Mouse (Mus musculus): ENCODE results near the gene Arhgef1. TPM values are rescaled to one million over a fixed set of nuclear protein-coding genes. Genes with fewer than 3 reads are reported as not detected.

Gene Arhgef1
- polyA plus RNA-seq, 1 experiment: 133 TPM

DNA sequence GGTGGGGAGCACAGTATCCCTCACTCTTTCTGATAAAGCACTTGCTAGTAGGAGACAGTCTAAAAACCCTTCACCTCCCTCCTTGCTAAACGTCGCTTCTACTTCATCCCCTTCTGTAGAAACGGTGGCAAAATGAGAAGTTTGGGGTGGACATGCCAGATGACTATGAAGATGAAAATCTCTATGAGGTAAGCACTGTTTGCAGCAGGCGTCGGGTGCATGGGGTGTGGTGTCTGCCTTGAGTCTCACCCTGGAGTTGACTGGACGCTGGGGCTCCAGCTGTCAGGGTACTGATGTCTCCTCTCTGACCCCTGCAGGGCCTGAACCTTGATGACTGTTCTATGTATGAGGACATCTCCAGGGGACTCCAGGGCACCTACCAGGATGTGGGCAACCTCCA is 1.6 kb upstream of the Arhgef1 start:
- peaks cover 2% of the 10 kb centered on the region; the same call in 1 of the 2 replicates for H3K4me1 ChIP-seq (ENCODE audit: control insufficient read depth, insufficient read depth, low read length)
- TF ChIP-seq POLR2A (IDR thresholded peaks at IDR 0.05; ENCODE audit: extremely low read depth, insufficient read depth, low read length) (no peak), CTCF (IDR thresholded peaks at IDR 0.05; ENCODE audit: extremely low read depth, insufficient read depth, low read length) (no peak)
- no peak overlapping the region for H3K27ac ChIP-seq (ENCODE audit: insufficient read depth, low read length)
- no peak overlapping the region for H3K4me3 ChIP-seq (ENCODE audit: insufficient read depth, low read length)

DNA sequence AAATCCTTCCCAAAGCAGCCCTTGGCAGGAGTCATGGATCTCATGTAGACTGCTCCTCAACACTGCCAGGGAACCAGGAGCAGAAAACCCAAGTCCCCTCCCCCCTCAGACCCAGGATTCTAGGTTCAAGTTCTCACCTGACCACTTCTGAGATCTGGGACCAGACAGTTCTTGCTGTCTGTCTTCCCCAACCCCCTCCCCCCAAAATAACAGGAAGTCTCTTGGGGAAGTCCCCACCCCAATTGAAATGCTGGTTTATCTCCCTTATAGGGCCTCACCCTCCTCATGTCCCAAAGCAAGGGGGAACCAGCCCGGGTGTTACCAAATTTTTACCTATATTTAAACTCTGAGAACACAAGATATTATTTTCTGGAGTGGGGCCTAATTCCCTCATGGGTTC is 870 bp upstream of the Arhgef1 start:
- TF ChIP-seq POLR2A (IDR thresholded peaks at IDR 0.05; ENCODE audit: extremely low read depth, insufficient read depth, low read length) (no peak), CTCF (IDR thresholded peaks at IDR 0.05; ENCODE audit: extremely low read depth, insufficient read depth, low read length) (no peak)
- peaks cover 2% of the 10 kb centered on the region for H3K4me1 ChIP-seq (ENCODE audit: control insufficient read depth, insufficient read depth, low read length)
- H3K27ac ChIP-seq (ENCODE audit: insufficient read depth, low read length): no peak overlapping the region
- H3K4me3 ChIP-seq (ENCODE audit: insufficient read depth, low read length): no peak overlapping the region

DNA sequence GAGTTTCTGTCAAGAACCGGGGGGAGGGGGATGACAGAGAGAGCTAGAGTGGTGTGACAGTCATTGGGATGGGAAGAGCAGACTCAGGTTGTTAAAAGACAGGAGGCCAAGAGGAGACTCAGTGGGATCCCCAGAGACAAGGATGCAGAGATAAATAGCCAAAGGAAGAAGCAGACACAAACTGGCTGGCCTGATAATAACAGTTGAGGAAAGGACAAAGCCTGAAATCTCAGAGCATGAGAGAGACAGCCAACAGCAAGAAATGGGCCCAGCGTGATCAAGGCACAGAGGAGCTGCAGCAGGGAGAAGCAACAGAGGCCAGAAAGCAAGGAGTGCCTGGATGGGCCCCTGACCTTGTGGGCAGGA is 465 bp upstream of the Arhgef1 start:
- no peak for TF ChIP-seq POLR2A (IDR thresholded peaks at IDR 0.05; ENCODE audit: extremely low read depth, insufficient read depth, low read length)
- no peak for TF ChIP-seq CTCF (IDR thresholded peaks at IDR 0.05; ENCODE audit: extremely low read depth, insufficient read depth, low read length)
- Histone ChIP-seq H3K4me3 (ENCODE audit: insufficient read depth, low read length) (0 out of 2 replicates have a peak overlapping the region, but pooled peaks have one; percentile 50), H3K4me1 (ENCODE audit: control insufficient read depth, insufficient read depth, low read length) (peaks cover 2% of the 10 kb centered on the region)

DNA sequence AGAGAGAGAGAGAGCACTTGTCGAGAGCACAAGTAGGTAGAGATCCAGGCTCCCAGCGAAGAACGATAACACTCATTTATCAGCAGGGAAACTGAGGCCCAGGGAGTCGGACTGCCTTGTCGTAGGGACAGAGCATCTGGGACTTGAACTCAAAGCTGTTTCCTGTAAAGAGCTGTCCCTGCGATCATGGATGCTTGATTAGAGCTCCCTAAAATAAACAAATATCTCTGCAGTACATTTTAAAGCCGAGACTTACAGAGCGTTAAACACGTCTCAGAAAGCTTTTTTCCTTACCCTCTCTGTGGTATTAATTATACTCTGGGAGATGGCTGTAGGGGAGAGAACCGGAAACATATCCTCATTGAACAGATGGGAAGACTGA is 723 bp downstream of the Arhgef1 start:
- TF ChIP-seq CTCF (IDR thresholded peaks at IDR 0.05; ENCODE audit: extremely low read depth, insufficient read depth, low read length): no peak
- TF ChIP-seq POLR2A (IDR thresholded peaks at IDR 0.05; ENCODE audit: extremely low read depth, insufficient read depth, low read length): no peak
- peaks cover 2% of the 10 kb centered on the region for H3K4me1 ChIP-seq (ENCODE audit: control insufficient read depth, insufficient read depth, low read length)
- H3K27ac ChIP-seq (ENCODE audit: insufficient read depth, low read length): no peak overlapping the region
- peak overlapping the region; percentile 50 for H3K4me3 ChIP-seq (ENCODE audit: insufficient read depth, low read length)

More for the DNA sequence above, 465 bp upstream of the Arhgef1 start:
- peak overlapping the region; percentile 27; the same call in 1 of the 2 replicates for H3K27ac ChIP-seq (ENCODE audit: insufficient read depth, low read length)

- TF ChIP-seq POLR2A (IDR thresholded peaks at IDR 0.05; ENCODE audit: extremely low read depth, insufficient read depth, low read length) (no peak; the same call in none of the 2 replicates), CTCF (IDR thresholded peaks at IDR 0.05; ENCODE audit: extremely low read depth, insufficient read depth, low read length) (no peak)
- Histone ChIP-seq H3K4me3 (ENCODE audit: insufficient read depth, low read length) (peak overlapping the region; percentile 43), H3K27ac (ENCODE audit: insufficient read depth, low read length) (no peak overlapping the region), H3K4me1 (ENCODE audit: control insufficient read depth, insufficient read depth, low read length) (peaks cover 2% of the 10 kb centered on the region)
Measured at GRCm38 (mm10) chr7:24904070-24904483, 1.4 kb downstream of the Arhgef1 start.

DNA sequence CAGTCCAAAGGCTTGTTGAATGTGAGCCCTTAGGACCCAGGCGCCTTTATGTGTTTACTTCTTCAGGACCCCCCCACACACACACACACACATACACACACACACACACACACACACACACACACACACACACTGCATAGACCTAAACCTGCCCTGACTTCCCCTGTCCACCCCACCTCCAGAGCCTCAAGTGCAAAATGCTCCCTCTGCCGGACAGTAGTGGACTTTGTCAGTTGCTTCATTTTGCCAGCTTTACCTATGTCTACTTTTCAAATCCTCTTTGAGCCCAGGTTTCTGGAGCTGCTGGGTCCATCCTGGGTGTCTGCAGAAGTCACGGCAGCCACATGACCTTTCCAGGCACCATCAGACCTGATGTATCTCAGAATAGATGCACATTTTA is 2.2 kb downstream of the Arhgef1 start:
- H3K4me3 ChIP-seq (ENCODE audit: insufficient read depth, low read length): peak overlapping the region; percentile 43
- TF ChIP-seq CTCF (IDR thresholded peaks at IDR 0.05; ENCODE audit: extremely low read depth, insufficient read depth, low read length) (peak; percentile 51), POLR2A (IDR thresholded peaks at IDR 0.05; ENCODE audit: extremely low read depth, insufficient read depth, low read length) (no peak)
- H3K4me1 ChIP-seq (ENCODE audit: control insufficient read depth, insufficient read depth, low read length): peaks cover 2% of the 10 kb centered on the region
- H3K27ac ChIP-seq (ENCODE audit: insufficient read depth, low read length): no peak overlapping the region

DNA sequence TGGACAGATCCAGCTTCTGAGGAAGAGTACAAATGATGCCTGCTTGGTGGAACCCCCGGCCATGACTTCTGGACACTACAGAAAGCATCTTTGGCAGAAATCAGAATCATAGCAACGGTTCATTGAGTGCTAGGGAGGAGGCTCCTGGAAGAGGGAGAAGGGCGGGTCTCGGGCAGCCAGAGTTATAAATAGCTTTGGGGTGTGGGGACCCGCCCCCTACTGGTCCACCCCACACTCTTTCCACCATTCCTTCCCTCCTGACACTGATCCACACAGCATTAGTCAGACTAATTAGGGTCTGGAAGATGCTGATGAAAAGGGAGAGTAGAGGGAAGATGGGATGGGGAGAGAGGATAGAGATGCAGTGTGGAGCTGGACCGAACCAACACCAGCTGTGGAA is 3.8 kb downstream of the Arhgef1 start:
- Histone ChIP-seq H3K27ac (ENCODE audit: insufficient read depth, low read length) (no peak overlapping the region), H3K4me1 (ENCODE audit: control insufficient read depth, insufficient read depth, low read length) (peaks cover 2% of the 10 kb centered on the region), H3K4me3 (ENCODE audit: insufficient read depth, low read length) (no peak overlapping the region)
- no peak for TF ChIP-seq POLR2A (IDR thresholded peaks at IDR 0.05; ENCODE audit: extremely low read depth, insufficient read depth, low read length)
- no peak for TF ChIP-seq CTCF (IDR thresholded peaks at IDR 0.05; ENCODE audit: extremely low read depth, insufficient read depth, low read length)

GRCm38 (mm10) chr7:24907211-24907748 is 4.6 kb downstream of the Arhgef1 start:
- Histone ChIP-seq H3K4me3 (ENCODE audit: insufficient read depth, low read length) (no peak overlapping the region), H3K27ac (ENCODE audit: insufficient read depth, low read length) (no peak overlapping the region), H3K4me1 (ENCODE audit: control insufficient read depth, insufficient read depth, low read length) (peaks cover 2% of the 10 kb centered on the region)
- TF ChIP-seq POLR2A (IDR thresholded peaks at IDR 0.05; ENCODE audit: extremely low read depth, insufficient read depth, low read length): no peak
- TF ChIP-seq CTCF (IDR thresholded peaks at IDR 0.05; ENCODE audit: extremely low read depth, insufficient read depth, low read length): no peak

- no peak overlapping the region for H3K4me3 ChIP-seq (ENCODE audit: insufficient read depth, low read length)
- no peak overlapping the region for H3K27ac ChIP-seq (ENCODE audit: insufficient read depth, low read length)
- H3K4me1 ChIP-seq (ENCODE audit: control insufficient read depth, insufficient read depth, low read length): no peaks in the 10 kb centered on the region
- TF ChIP-seq CTCF (IDR thresholded peaks at IDR 0.05; ENCODE audit: extremely low read depth, insufficient read depth, low read length) (no peak), POLR2A (IDR thresholded peaks at IDR 0.05; ENCODE audit: extremely low read depth, insufficient read depth, low read length) (no peak)
Measured at GRCm38 (mm10) chr7:24912480-24912879, 9.8 kb downstream of the Arhgef1 start.

DNA sequence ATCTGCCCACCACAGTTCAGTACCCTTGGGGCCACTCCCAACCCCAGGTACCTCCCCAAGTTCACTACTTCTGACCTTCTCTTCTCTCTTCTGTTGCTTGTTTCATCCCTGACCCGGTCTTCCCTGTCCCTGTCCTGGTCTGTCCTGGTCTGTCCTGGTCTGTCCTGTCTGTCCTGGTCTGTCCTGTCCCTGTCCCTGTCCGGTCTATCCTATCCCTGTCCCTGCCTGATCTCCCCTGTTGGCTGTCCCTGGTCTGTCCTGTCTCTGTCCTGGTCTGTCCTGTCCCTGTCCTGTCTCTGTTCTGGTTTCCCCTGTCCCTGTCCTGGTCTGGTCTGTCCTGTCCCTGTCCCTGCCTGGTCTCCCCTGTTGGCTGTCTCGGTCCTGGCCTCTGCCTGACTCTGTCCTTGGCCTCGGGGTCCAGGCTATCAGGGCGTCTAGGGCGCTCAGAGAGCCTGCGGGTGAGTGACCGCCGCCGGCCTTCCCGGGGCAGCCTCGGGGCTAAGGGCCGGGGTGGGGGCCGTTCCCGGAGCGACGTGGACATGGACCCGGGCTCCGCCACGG is 16.1 kb downstream of the Arhgef1 start:
- Histone ChIP-seq H3K4me1 (ENCODE audit: control insufficient read depth, insufficient read depth, low read length) (no peaks in the 10 kb centered on the region), H3K4me3 (ENCODE audit: insufficient read depth, low read length) (no peak overlapping the region), H3K27ac (ENCODE audit: insufficient read depth, low read length) (no peak overlapping the region)
- TF ChIP-seq POLR2A (IDR thresholded peaks at IDR 0.05; ENCODE audit: extremely low read depth, insufficient read depth, low read length): no peak
- TF ChIP-seq CTCF (IDR thresholded peaks at IDR 0.05; ENCODE audit: extremely low read depth, insufficient read depth, low read length): no peak
